Mouse (Mus musculus): ENCODE measurements around the gene Lonp1. TPM values are rescaled to one million over a fixed set of nuclear protein-coding genes. Genes with fewer than 3 reads are reported as not detected.

Gene Lonp1
- total RNA-seq (2023) = 10 to 100 TPM; 51.5 to 54.6 TPM

DNA sequence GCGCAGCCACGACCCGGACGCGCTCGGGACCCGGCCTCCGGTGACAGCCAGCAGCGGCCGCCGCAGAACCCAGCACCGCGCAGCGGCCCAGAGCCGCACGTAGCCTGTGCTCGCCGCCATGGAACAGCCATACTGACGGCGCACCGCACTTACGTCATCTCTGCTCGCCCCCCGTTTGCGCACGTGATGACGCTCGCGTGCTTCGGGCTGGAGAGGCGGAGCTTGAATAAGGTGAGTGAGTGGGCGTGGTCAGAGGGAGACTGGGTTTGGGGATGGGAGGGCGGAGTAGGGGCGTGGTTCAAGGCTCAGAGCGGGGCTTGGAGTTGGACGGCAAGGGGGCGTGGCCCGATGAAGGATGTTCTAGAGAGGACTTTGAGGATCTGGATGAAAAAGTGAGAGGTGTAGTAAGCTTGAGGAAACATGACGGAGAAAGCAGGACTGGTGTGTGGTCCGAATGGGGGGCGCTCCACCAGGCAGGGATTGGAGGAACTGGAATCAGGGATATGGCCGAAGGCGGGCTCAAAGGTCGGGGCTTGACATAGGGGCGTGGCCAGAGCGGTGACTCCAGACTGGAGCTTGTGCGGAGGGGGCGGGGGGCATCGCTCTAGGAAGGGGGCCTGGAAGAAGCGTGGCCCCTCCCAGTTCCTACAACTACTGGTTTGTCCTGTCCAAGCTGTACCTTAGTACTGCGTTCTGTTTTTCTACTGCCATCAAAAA is at the start of gene Lonp1:
TSS of gene Lonp1 (minus strand) at position 134 of the 717 bp plus-strand sequence.

DNA sequence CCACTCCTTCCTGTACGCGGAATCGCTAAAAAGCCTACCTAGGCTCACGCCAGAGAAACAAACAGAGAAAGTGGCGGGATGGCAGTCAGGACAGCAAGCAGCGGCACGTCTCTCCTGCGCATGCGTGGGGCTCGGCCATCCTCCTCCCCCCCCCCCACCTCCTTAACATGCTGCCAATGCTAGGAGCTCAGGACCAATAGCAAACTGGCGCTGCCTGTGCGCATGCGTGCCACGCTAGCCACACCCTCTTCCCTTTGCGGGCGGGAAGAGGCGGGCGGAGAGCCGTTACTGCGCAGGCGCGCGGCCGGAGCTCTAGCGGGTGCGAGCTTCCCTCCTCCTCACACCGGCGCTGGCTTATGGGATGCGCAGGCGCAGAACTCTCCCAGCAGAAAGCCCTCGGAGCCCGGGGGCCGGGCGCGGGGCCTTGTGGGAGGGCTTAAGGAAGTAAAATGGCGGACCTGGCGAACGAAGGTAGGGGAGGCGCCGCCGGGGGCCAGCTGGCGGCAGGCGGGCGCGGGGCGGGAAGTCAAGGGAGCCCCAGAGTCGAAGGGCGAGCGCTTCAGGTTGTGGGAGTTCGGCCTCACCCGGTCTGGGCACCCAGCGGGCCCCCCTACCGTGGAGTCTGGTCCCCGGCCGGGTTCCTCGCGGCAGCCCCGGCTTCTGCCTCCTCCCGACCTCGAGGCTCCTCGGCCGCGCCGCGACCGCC is 46.4 kb upstream of the Lonp1 start, which contains the start of gene Ranbp3:
TSS of gene Ranbp3 (plus strand) at position 354 of the 706 bp plus-strand sequence.

DNA sequence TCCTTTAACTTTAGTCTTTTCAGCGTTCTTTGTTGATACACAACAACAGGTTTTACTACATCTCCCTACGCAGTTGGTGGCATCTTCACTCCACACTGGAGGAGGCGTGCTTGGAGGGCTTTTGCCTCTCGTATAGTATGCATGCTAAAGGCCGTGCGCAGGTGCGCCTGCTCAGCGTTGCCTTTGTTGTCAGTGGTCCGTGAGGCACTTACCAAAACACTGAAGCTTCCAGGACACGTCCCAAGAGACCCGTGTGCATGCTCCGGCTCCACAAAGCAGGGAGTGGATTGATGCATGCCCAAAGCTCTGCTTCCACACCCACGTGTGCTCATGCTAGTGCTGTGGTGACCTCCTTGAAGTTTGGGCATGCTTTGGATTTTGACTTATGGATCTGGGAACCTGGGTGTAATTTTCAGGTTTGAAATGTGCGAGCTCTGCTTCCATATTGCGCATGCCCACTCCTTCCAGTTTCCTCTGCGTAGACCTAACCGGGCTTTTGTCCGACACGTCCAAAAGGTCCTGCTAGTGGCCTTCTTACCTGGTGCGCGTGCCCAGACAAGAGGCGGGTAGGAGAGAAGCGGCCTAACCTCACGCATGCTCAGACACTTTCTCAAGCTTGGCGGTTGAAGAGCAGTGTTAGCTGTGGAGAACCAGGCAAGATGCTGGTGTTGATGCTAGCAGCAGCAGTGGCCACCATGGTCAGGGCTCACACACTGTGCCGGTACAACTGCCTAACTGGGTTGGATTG is 1.0 kb upstream of the Lonp1 start, which contains the start of gene Catsperd:
TSS of gene Catsperd (plus strand) at position 614 of the 748 bp plus-strand sequence.

DNA sequence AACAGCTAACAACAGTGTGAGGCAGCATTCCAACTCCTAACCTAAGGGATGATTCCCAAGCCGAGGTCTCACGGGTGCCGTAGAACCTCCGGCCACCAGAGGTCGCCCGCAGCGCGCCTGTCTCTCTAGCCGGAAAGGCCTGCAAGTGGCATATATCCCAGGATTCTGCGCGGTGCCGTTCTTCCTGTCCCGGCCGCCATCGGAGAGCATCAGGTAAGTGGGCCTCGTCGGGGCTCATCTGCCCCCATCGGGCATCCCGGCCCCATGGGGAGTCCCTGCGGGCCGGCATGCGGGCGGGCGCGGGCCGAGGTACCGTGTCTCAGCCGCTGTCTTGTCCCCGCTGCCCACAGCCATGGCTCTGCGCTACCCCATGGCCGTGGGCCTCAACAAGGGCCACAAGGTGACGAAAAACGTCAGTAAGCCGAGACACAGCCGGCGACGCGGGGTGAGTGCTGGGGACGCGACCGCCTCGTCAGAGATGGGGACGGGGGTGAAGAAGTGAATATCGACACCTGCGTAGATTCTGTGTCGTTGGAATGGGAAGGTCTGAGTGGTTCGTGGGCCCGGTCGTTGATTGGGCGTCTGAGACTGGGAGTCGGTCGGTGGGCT is 13.3 kb downstream of the Lonp1 start, which contains the start of gene Rpl36:
TSS of gene Rpl36 (plus strand) at position 181 of the 609 bp plus-strand sequence.

DNA sequence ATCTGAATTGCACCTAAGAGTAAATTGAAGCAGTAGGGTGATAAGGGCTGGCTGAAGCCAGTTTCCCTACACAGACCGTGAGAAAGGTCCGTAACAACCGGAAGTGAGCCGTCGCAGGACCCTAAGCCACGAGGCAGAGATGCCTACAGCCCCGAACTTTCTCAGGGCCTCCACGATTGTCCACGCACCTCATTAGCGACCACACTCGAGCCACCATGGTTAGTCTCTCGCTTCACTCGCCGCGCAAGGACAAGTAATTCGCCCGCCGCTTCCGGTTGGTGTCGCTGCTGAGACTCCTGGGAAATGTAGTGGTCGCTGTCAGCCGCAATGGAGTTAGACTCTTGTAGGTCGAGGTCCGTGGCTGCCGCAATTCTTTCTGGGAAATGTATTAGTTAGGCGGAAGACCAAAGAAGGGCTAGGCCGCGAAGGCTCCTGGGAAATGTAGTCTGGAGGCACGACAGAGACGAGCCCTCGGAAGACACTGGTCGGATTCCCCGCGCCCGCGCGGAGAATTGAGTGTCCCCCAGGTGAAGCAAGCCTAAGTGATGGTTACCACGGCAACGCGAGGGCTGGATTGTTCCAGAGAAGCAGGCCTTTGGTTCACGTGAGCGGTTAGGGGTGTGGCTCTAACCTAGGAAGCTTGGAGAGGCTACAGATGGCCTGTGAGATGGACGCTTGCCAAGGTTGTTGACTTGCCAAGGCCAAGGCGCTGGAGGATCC is 17.1 kb downstream of the Lonp1 start, which contains the start of gene 2410015M20Rik:
TSS of gene 2410015M20Rik (minus strand) at position 320 of the 720 bp plus-strand sequence.

DNA sequence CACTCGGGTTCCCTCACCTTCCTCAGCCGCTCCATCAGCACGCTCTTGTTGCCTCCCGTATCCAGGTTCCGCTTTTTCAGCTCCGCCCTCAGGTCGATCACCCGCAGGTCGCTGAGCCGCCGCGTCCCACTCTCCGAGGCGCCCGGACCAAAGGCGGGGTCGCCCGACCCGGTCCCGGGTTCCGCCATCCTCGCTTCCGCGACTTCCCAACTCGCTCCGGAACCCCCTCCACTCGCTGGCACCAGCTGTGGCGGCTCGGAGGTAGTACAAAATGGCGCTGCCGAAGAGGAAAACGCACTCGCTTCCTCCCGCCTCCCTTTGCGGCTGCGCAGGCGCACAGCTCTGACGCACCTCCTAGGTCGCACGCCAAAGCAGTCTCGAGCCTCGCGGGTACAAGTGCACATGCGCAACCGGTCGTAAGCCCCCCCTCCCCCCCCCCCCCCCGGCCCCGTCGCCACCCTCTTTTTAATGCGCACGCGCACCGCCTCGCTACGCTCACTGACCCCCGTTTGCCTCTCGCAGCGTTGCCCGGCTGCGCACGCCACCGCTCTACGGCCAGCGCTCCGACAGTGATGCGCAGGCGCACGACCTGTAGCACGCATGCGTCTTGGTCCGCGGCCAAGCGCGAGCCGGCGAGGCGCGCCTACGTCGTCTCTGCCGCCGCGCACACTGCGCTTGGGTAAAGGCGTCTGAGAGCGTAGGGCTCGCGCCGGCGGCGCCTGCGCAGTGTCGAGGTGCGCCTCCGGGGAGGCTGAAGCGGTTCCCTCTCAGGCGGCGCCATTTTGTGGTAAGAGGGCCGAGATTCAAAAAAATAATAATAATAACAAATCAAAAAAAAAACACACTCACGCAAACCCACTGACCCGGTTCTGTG is 42.2 kb downstream of the Lonp1 start, which contains the start of the genes Safb2 and Safb:
TSS of gene Safb2 (minus strand) at position 329 of the 874 bp plus-strand sequence.
TSS of gene Safb (plus strand) at position 569 of the 874 bp plus-strand sequence.

Other genes with a start within 250 kb of the Lonp1 start
- 10 to 100 TPM; 15.0 to 15.7 TPM for gene Ptprs, start 150.4 kb downstream of the Lonp1 start, total RNA-seq (2023)
- gene Znrf4, start 114.5 kb downstream of the Lonp1 start, total RNA-seq (2023) = not detected
- 10 to 100 TPM; 12.4 to 13.1 TPM for gene Gm20219, start 72.5 kb downstream of the Lonp1 start, total RNA-seq (2023)
- 100 to 1,000 TPM; 496 to 594 TPM for gene Safb2, start 42.3 kb downstream of the Lonp1 start, total RNA-seq (2023)
- gene Safb, start 42.1 kb downstream of the Lonp1 start, total RNA-seq (2023) = 100 to 1,000 TPM; 265 to 320 TPM
- gene 2410015M20Rik, start 17.1 kb downstream of the Lonp1 start, total RNA-seq (2023) = 100 to 1,000 TPM in 1 of 2 experiments, 10 to 100 TPM in 1; 91.5 to 106 TPM
- gene Rpl36, start 13.5 kb downstream of the Lonp1 start, total RNA-seq (2023) = 1,000 to 10,000 TPM; 1,417 to 1,463 TPM
- gene Catsperd, start 1.3 kb upstream of the Lonp1 start, total RNA-seq (2023) = under 1 TPM in 1 of 2 experiments, not detected in 1; 0.49 TPM
- 100 to 1,000 TPM; 108 to 112 TPM for gene Ranbp3, start 46.4 kb upstream of the Lonp1 start, total RNA-seq (2023)
- 10 to 100 TPM; 62.9 to 66.3 TPM for gene Ndufa11, start 90.9 kb upstream of the Lonp1 start, total RNA-seq (2023)
- 10 to 100 TPM; 11.7 to 14.8 TPM for gene Vmac, start 91.1 kb upstream of the Lonp1 start, total RNA-seq (2023)
- not detected for gene Nrtn, start 130.6 kb upstream of the Lonp1 start, total RNA-seq (2023)
- 10 to 100 TPM; 83.2 to 86.6 TPM for gene Dus3l, start 137.9 kb upstream of the Lonp1 start, total RNA-seq (2023)
- 1 to 10 TPM in 1 of 2 experiments, under 1 TPM in 1; 0.65 to 1.7 TPM for gene Prr22, start 143.4 kb upstream of the Lonp1 start, total RNA-seq (2023)
- gene Rfx2, start 204.1 kb upstream of the Lonp1 start, total RNA-seq (2023) = 10 to 100 TPM in 1 of 2 experiments, 1 to 10 TPM in 1; 7.3 to 12.0 TPM
- not detected for gene Acsbg2, start 247.6 kb upstream of the Lonp1 start, total RNA-seq (2023)
- not detected for gene 1700061G19Rik, start 248.6 kb upstream of the Lonp1 start, total RNA-seq (2023)

All from B cell, adult 67 days (primary cell).